Mouse (Mus musculus) kidney, embryonic 14.5 days (tissue): Measurements from ENCODE around the gene H2-Q4. TPM values are rescaled to one million over a fixed set of nuclear protein-coding genes. Genes with fewer than 3 reads are reported as not detected.
"Not testable (repeated sequence)": the region's sequence is repeated elsewhere in the genome, so short reads cannot be mapped to it uniquely, and the experiment has no call there.

Source experiments
- ATAC-seq: fragments of 200-750 bp; cut with Nextera tagmentation; 2 replicates; pipeline ENCODE4 v1.8.0; 2017; ENCODE audit warnings: moderate number of reproducible peaks, mild to moderate bottlenecking, moderate TSS enrichment, moderate library complexity; ENCODE audit not compliant: low FRiP score, low TSS enrichment
- H3K27ac ChIP-seq: fragments of 300-500 bp; sonication (generic); 2 replicates; pipeline ENCODE4 v1.5.1; 2014; ENCODE audit warnings: low read depth, mild to moderate bottlenecking, low read length, moderate library complexity, mixed read lengths
- H3K27me3 ChIP-seq: fragments of 300-500 bp; sonication (generic); 2 replicates; pipeline ENCODE4 v1.6.1; 2014; ENCODE audit warnings: mild to moderate bottlenecking, low read length; ENCODE audit not compliant: control insufficient read depth, insufficient read depth
- H3K36me3 ChIP-seq: fragments of 300-500 bp; sonication (generic); 2 replicates; pipeline ENCODE4 v1.6.1; 2014; ENCODE audit warnings: low read length, mixed read lengths; ENCODE audit not compliant: control insufficient read depth, insufficient read depth
- H3K4me1 ChIP-seq: fragments of 300-500 bp; sonication (generic); 2 replicates; pipeline ENCODE4 v1.6.1; 2014; ENCODE audit warnings: low read length, mixed read lengths; ENCODE audit not compliant: control insufficient read depth, insufficient read depth
- H3K4me2 ChIP-seq: fragments of 300-500 bp; sonication (generic); replicated peaks from 2 replicates; pipeline ENCODE4 v1.6.1; 2014; ENCODE audit warnings: low read depth, mild to moderate bottlenecking, low read length
- H3K4me3 ChIP-seq: fragments of 300-500 bp; sonication (generic); 2 replicates; pipeline ENCODE4 v1.5.1; 2014; ENCODE audit warnings: mild to moderate bottlenecking, low read length
- H3K9ac ChIP-seq: fragments of 300-500 bp; sonication (generic); 2 replicates; pipeline ENCODE4 v1.6.1; 2014; ENCODE audit warnings: low read depth, mild to moderate bottlenecking, low read length, moderate library complexity
- H3K9me3 ChIP-seq: fragments of 300-500 bp; sonication (generic); 2 replicates; pipeline ENCODE4 v1.6.1; 2016; ENCODE audit warnings: low read length; ENCODE audit not compliant: control insufficient read depth
- WGBS: fragments of 180-500 bp; shearing (Covaris S2); extraction: QIAGEN DNeasy Blood & Tissue Kit; methylation state at CpG from one replicate; pipeline ENCODE4 v1.1.7; 2014; 5-methylcytosine and 5-hydroxymethylcytosine counted together
- polyA plus RNA-seq: library from polyadenylated mRNA; unstranded; fragments of >200 nt; fragmentation: Nextera tagmentation; extraction: Ambion mirVana; gene quantifications from 2 replicates; pipeline ENCODE4 v1.2.1, GENCODE M21; 2014

The H2-Q4 gene
- polyA plus RNA-seq, 1 experiment from 2014 or later, result 3.2 TPM

GRCm38 (mm10) chr17:35424624-35425416 is 45.4 kb downstream of the H2-Q4 start, which contains the start of gene H2-Q6:
Gene H2-Q6, plus strand, starts transcription at chr17:35424850.
- H3K4me1 ChIP-seq, H3K27ac ChIP-seq, H3K9me3 ChIP-seq, H3K36me3 ChIP-seq: not testable (repeated sequence)
- Histone ChIP-seq H3K4me3 (peak within 1 kb of the TSS; percentile 40), H3K4me2 (peak within 1 kb of the TSS; percentile 61), H3K27me3 (peaks cover 17% of the 10 kb centered on the region), H3K9ac (peak within 1 kb of the TSS; percentile 37; the same call in 1 of the 2 replicates)
- 1% methylated on average over 52 of the region's 66 CpGs for WGBS
- peak; percentile 71 for ATAC-seq

GRCm38 (mm10) chr17:35425474-35425873 is 46.1 kb downstream of the H2-Q4 start:
- ATAC-seq, result peak; percentile 61
- WGBS, result 13% methylated on average over 27 of the region's 28 CpGs
- H3K4me1 ChIP-seq, H3K9me3 ChIP-seq, H3K36me3 ChIP-seq, H3K27ac ChIP-seq, H3K9ac ChIP-seq: not testable (repeated sequence)
- Histone ChIP-seq H3K4me2 (peak overlapping the region; percentile 61), H3K27me3 (peaks cover 17% of the 10 kb centered on the region), H3K4me3 (peak overlapping the region; percentile 40; the same call in 1 of the 2 replicates)

GRCm38 (mm10) chr17:35428883-35429282 is 49.5 kb downstream of the H2-Q4 start:
- H3K36me3 ChIP-seq, H3K4me3 ChIP-seq, H3K4me1 ChIP-seq, H3K27ac ChIP-seq, H3K9ac ChIP-seq, ATAC-seq, H3K4me2 ChIP-seq, H3K9me3 ChIP-seq: not testable (repeated sequence)
- H3K27me3 ChIP-seq, result peaks cover 17% of the 10 kb centered on the region
- 86% methylated on average over 6 of the region's 6 CpGs for WGBS

- H3K4me1 ChIP-seq, result not testable (repeated sequence)
Observed at GRCm38 (mm10) chr17:35430671-35431070, 51.3 kb downstream of the H2-Q4 start.

GRCm38 (mm10) chr17:35432167-35432566 is 52.8 kb downstream of the H2-Q4 start:
- not testable (repeated sequence) for H3K36me3 ChIP-seq, H3K27me3 ChIP-seq, H3K9ac ChIP-seq, H3K27ac ChIP-seq, H3K4me2 ChIP-seq, H3K4me3 ChIP-seq, ATAC-seq, H3K9me3 ChIP-seq, H3K4me1 ChIP-seq
- 78% methylated on average over 3 of the region's 3 CpGs for WGBS

More at GRCm38 (mm10) chr17:35430671-35431070, 51.3 kb downstream of the H2-Q4 start:
- 90% methylated on average over 6 of the region's 6 CpGs for WGBS
- not testable (repeated sequence) for H3K9me3 ChIP-seq, H3K27ac ChIP-seq, ATAC-seq, H3K9ac ChIP-seq, H3K4me3 ChIP-seq, H3K4me2 ChIP-seq, H3K27me3 ChIP-seq, H3K36me3 ChIP-seq

GRCm38 (mm10) chr17:35434836-35435235 is 55.4 kb downstream of the H2-Q4 start:
- H3K4me1 ChIP-seq, H3K4me3 ChIP-seq, H3K36me3 ChIP-seq, H3K9me3 ChIP-seq, H3K9ac ChIP-seq, ATAC-seq, H3K4me2 ChIP-seq, H3K27me3 ChIP-seq, H3K27ac ChIP-seq: not testable (repeated sequence)
- WGBS, result 11% methylated on average over 8 of the region's 8 CpGs

Other genes starting within 250 kb of the H2-Q4 start
- 9.7 and 10.4 TPM in 2 replicates for gene Apom, start 247.6 kb upstream of the H2-Q4 start, polyA plus RNA-seq
- 82.6 and 99.0 TPM in 2 replicates for gene Bag6, start 244.4 kb upstream of the H2-Q4 start, polyA plus RNA-seq
- 248 and 262 TPM in 2 replicates for gene Prrc2a, start 214.7 kb upstream of the H2-Q4 start, polyA plus RNA-seq
- gene Aif1, start 203.5 kb upstream of the H2-Q4 start, polyA plus RNA-seq, result 9.7 and 10.9 TPM in 2 replicates
- gene Lst1, start 191.2 kb upstream of the H2-Q4 start, polyA plus RNA-seq, result 12.2 and 15.9 TPM in 2 replicates
- gene Ltb, start 185.2 kb upstream of the H2-Q4 start, polyA plus RNA-seq, result 0.34 and 1.4 TPM in 2 replicates
- not detected in 2 replicates for gene Tnf, start 177.6 kb upstream of the H2-Q4 start, polyA plus RNA-seq
- gene Lta, start 174.3 kb upstream of the H2-Q4 start, polyA plus RNA-seq, result 0.14 TPM in 1 of 2 replicates, not detected in the other
- 0.89 TPM in 1 of 2 replicates, not detected in the other for gene Gm16181, start 158.8 kb upstream of the H2-Q4 start, polyA plus RNA-seq
- 5.3 and 6.4 TPM in 2 replicates for gene Atp6v1g2, start 146.0 kb upstream of the H2-Q4 start, polyA plus RNA-seq
- gene Nfkbil1, start 143.8 kb upstream of the H2-Q4 start, polyA plus RNA-seq, result 3.3 and 6.0 TPM in 2 replicates
- gene Ddx39b, start 137.9 kb upstream of the H2-Q4 start, polyA plus RNA-seq, result 525 and 616 TPM in 2 replicates
- 38.3 and 42.8 TPM in 2 replicates for gene H2-D1, start 116.9 kb upstream of the H2-Q4 start, polyA plus RNA-seq
- gene H2-Q1, start 59.2 kb upstream of the H2-Q4 start, polyA plus RNA-seq, result not detected in 2 replicates
- 0.24 and 0.37 TPM in 2 replicates for gene H2-Q2, start 37.4 kb upstream of the H2-Q4 start, polyA plus RNA-seq
- 2.2 and 2.8 TPM in 2 replicates for gene H2-Q6, start 45.2 kb downstream of the H2-Q4 start, polyA plus RNA-seq
- 11.6 and 15.4 TPM in 2 replicates for gene H2-Q7, start 59.5 kb downstream of the H2-Q4 start, polyA plus RNA-seq
- 0.26 and 0.39 TPM in 2 replicates for gene H2-Q10, start 90.5 kb downstream of the H2-Q4 start, polyA plus RNA-seq
- gene Pou5f1, start 126.4 kb downstream of the H2-Q4 start, polyA plus RNA-seq, result not detected in 2 replicates
- 67.8 and 68.1 TPM in 2 replicates for gene Tcf19, start 137.2 kb downstream of the H2-Q4 start, polyA plus RNA-seq
- 10.3 and 19.1 TPM in 2 replicates for gene Cchcr1, start 137.5 kb downstream of the H2-Q4 start, polyA plus RNA-seq
- 0.79 and 0.80 TPM in 2 replicates for gene Psors1c2, start 153.6 kb downstream of the H2-Q4 start, polyA plus RNA-seq
- gene Cdsn, start 172.5 kb downstream of the H2-Q4 start, polyA plus RNA-seq, result not detected in 2 replicates
- gene 2300002M23Rik, start 187.8 kb downstream of the H2-Q4 start, polyA plus RNA-seq, result not detected in 2 replicates
- 3.3 and 4.2 TPM in 2 replicates for gene Sfta2, start 221.9 kb downstream of the H2-Q4 start, polyA plus RNA-seq
- gene Gm9573, start 247.0 kb downstream of the H2-Q4 start, polyA plus RNA-seq, result not detected in 2 replicates